Mouse (Mus musculus) hindbrain, embryonic 16.5 days (tissue): ENCODE results near the gene 1700125H20Rik. TPM values are rescaled to one million over a fixed set of nuclear protein-coding genes. Genes with fewer than 3 reads are reported as not detected.
"Not testable (repeated sequence)": the region's sequence is repeated elsewhere in the genome, so short reads cannot be mapped to it uniquely, and the experiment has no call there.

Source experiments
- ATAC-seq: fragments of 200-750 bp; cut with Nextera tagmentation; 2 replicates; pipeline ENCODE4 v1.8.0; 2017; ENCODE audit warnings: moderate TSS enrichment, moderate library complexity
- H3K27ac ChIP-seq: fragments of 300-500 bp; sonication (generic); 2 replicates; pipeline ENCODE4 v1.5.1; 2014; ENCODE audit warnings: low read depth, mild to moderate bottlenecking, control low read depth, low read length, moderate library complexity
- H3K27me3 ChIP-seq: fragments of 300-500 bp; sonication (generic); replicated peaks from 2 replicates; pipeline ENCODE4 v1.6.1; 2014; ENCODE audit warnings: low read length; ENCODE audit not compliant: control insufficient read depth, insufficient read depth
- H3K36me3 ChIP-seq: fragments of 300-500 bp; sonication (generic); 2 replicates; pipeline ENCODE4 v1.6.1; 2014; ENCODE audit warnings: mild to moderate bottlenecking, low read length, moderate library complexity, mixed read lengths; ENCODE audit not compliant: control insufficient read depth, insufficient read depth
- H3K4me1 ChIP-seq: fragments of 300-500 bp; sonication (generic); 2 replicates; pipeline ENCODE4 v1.6.1; 2014; ENCODE audit warnings: low read depth, low read length; ENCODE audit not compliant: control insufficient read depth, insufficient read depth
- H3K4me2 ChIP-seq: fragments of 300-500 bp; sonication (generic); 2 replicates; pipeline ENCODE4 v1.6.1; 2014; ENCODE audit warnings: mild to moderate bottlenecking, low read length, control low read depth, moderate library complexity
- H3K4me3 ChIP-seq: fragments of 300-500 bp; sonication (generic); 2 replicates; pipeline ENCODE4 v1.5.1; 2014; ENCODE audit warnings: mild to moderate bottlenecking, low read length, control low read depth, moderate library complexity
- H3K9ac ChIP-seq: fragments of 300-500 bp; sonication (generic); 2 replicates; pipeline ENCODE4 v1.6.1; 2014; ENCODE audit warnings: low read depth, mild to moderate bottlenecking, control low read depth, low read length, moderate library complexity
- H3K9me3 ChIP-seq: fragments of 300-500 bp; sonication (generic); 2 replicates; pipeline ENCODE4 v1.6.1; 2014; ENCODE audit warnings: mild to moderate bottlenecking, low read length, moderate library complexity; ENCODE audit not compliant: control insufficient read depth
- WGBS: fragments of 180-500 bp; shearing (Covaris S2); extraction: QIAGEN DNeasy Blood & Tissue Kit; methylation state at CpG from one replicate; pipeline ENCODE4 v1.1.7; 2014; 5-methylcytosine and 5-hydroxymethylcytosine counted together
- polyA plus RNA-seq: library from polyadenylated mRNA; unstranded; fragments of >200 nt; fragmentation: Nextera tagmentation; extraction: Ambion mirVana; gene quantifications from 2 replicates; pipeline ENCODE4 v1.2.1, GENCODE M21; 2015

The 1700125H20Rik gene
- polyA plus RNA-seq, 1 experiment from 2014 or later = 0.86 TPM

DNA sequence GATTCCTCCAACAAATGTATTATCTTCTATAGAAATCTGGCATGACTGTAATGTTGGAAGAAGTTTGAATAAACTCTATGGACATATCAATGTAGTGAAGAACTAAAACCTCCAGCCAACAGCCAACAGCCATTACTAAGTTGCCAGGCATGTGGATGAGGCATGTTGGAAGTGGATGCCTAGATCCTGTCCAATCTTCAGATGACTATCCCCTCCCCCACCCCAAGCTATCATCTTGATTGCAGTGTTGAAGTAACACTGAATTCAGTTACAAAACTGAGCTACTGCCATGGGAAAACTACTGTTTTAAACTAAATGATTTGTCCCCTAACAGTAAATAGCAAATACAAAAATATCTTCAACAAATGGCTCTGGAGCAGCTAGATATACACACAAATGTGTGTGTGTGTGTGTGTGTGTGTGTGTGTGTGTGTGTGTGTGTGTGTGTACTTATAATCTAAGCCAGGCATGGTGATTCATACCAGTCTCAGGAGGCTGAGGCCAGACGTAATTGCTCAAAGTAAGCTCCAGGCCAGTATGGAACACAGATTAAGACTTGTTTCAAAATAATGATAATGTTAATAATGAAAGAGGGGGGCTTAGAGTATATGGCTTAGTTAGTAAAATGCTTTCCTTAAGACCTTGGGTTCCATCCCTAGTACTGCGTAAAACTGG is 17.8 kb upstream of the 1700125H20Rik start:
- 93% methylated on average over 2 of the region's 2 CpGs for WGBS
- H3K4me2 ChIP-seq = no peak overlapping the region
- no peaks in the 10 kb centered on the region for H3K36me3 ChIP-seq
- no peak for ATAC-seq
- H3K27me3 ChIP-seq = no peaks in the 10 kb centered on the region
- no peaks in the 10 kb centered on the region for H3K4me1 ChIP-seq
- no peak overlapping the region for H3K4me3 ChIP-seq
- H3K9me3 ChIP-seq = no peaks in the 10 kb centered on the region
- no peak overlapping the region for H3K27ac ChIP-seq
- no peak overlapping the region for H3K9ac ChIP-seq

DNA sequence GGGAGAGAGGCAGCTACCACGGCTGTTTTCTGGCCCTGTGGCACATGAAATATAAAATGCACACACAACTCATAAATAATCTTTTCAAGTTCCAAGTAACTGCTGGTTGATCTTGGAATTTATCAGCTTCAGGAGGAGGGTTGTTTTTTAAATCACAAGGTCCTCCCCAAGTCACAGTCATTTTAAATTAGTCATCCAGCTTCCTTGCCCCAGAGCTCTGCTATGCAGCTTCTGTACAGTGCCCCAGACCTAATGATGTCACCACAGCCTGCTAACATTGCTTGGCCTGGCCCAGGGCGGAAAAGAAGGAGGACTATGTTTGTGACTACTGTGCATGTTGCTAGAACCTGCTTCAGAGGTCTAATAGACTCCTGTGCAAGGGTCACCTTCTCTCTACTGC is 12.9 kb upstream of the 1700125H20Rik start:
- Histone ChIP-seq H3K4me1 (no peaks in the 10 kb centered on the region), H3K36me3 (no peaks in the 10 kb centered on the region), H3K4me2 (no peak overlapping the region), H3K9me3 (no peaks in the 10 kb centered on the region), H3K27me3 (no peaks in the 10 kb centered on the region), H3K27ac (no peak overlapping the region), H3K9ac (no peak overlapping the region), H3K4me3 (no peak overlapping the region)
- no peak for ATAC-seq
- WGBS = 75% methylated on average over 2 of the region's 2 CpGs

DNA sequence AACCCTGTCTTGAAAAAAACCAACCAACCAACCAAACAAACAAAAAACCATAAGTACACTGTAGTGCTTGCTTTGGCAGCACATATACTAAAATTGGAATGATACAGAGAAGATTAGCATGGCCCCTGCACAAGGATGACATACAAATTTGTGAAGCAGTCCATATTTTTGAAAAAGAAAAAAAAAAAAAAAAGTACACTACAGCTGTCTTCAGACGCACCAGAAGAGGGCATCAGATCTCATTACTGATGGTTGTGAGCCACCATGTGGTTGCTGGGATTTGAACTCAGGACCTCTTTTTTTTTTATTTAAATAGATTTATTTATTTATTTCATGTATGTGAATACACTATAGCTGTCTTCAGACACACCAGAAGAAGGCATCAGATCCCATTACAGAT is 7.2 kb upstream of the 1700125H20Rik start:
- H3K27me3 ChIP-seq, H3K4me1 ChIP-seq, H3K4me3 ChIP-seq, H3K27ac ChIP-seq, H3K9ac ChIP-seq, H3K9me3 ChIP-seq, H3K36me3 ChIP-seq, ATAC-seq, H3K4me2 ChIP-seq: not testable (repeated sequence)
- WGBS = 100% methylated on average over 1 of the region's 1 CpGs

DNA sequence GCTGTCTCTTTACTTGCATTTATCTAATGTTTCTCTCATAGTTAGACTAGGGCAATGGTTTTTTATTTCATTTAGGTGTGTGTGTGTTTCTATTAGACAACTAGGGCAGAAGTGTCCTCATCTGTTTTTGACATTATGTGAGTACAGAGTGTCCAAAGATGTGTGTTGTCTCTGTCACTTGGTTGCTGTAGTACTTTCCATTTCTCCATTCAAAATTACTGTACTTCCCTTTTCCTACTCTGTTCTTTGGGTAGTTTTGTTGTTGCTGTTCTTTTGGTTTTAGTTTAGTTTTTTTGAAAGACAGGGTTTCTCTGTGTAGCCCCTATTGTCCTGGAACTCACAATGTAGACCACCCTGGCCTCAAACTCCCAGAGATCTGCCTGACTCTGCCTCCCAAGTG is 5.8 kb upstream of the 1700125H20Rik start:
- Histone ChIP-seq H3K9me3 (no peaks in the 10 kb centered on the region), H3K9ac (no peak overlapping the region), H3K4me2 (no peak overlapping the region), H3K4me1 (no peaks in the 10 kb centered on the region), H3K27ac (no peak overlapping the region), H3K27me3 (no peaks in the 10 kb centered on the region), H3K4me3 (no peak overlapping the region), H3K36me3 (no peaks in the 10 kb centered on the region)
- no peak for ATAC-seq

DNA sequence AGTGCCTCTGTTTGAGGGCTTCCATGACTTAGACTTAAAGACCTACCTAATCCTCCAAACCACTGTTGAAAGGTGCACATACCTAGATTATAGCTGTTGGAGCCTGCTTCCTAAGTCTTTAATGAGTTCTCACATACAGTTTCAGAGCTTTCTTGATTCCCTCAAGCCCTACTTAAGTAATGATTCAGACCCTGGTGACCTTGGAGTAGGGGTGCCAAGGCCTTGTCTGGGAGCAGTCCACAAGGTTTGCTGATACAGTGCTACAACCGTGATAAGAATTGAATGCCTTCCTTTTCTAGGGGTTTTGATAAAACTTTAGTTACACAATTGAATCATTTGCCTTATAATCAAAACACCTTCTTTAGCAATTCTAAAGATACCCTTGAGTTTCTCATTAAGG is 2.7 kb upstream of the 1700125H20Rik start:
- Histone ChIP-seq H3K27ac (no peak overlapping the region), H3K4me2 (no peak overlapping the region), H3K27me3 (no peaks in the 10 kb centered on the region), H3K4me3 (no peak overlapping the region), H3K9ac (no peak overlapping the region), H3K36me3 (no peaks in the 10 kb centered on the region), H3K9me3 (no peaks in the 10 kb centered on the region), H3K4me1 (peaks cover 7% of the 10 kb centered on the region)
- 89% methylated on average over 1 of the region's 1 CpGs for WGBS
- ATAC-seq = no peak

DNA sequence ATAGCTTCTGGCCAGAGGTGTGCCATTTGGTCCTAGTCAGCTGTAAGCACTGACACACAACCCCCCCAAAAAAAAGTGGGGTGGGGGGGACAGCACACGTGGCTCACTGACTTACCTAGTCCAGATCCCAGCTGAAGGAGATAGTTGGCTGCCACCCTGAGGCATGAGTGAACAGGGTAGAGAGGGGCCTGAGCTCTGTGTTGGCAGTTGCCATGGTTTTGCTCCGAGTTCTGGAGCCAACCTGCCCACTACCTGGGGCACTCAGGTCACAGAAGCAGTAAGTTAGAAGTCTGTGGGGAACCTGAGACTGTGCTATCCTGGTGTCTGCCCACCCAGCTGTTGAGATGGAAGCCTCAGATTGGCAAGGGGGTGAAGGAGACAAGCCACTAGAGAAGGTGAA is 629 bp downstream of the 1700125H20Rik start:
- 47% methylated on average over 2 of the region's 2 CpGs for WGBS
- H3K4me3 ChIP-seq = no peak overlapping the region
- H3K9ac ChIP-seq = no peak overlapping the region
- ATAC-seq = no peak
- no peaks in the 10 kb centered on the region for H3K9me3 ChIP-seq
- no peak overlapping the region for H3K27ac ChIP-seq
- no peaks in the 10 kb centered on the region for H3K27me3 ChIP-seq
- no peaks in the 10 kb centered on the region for H3K36me3 ChIP-seq
- H3K4me1 ChIP-seq = peaks cover 7% of the 10 kb centered on the region
- no peak overlapping the region; the same call in 1 of the 2 replicates for H3K4me2 ChIP-seq

DNA sequence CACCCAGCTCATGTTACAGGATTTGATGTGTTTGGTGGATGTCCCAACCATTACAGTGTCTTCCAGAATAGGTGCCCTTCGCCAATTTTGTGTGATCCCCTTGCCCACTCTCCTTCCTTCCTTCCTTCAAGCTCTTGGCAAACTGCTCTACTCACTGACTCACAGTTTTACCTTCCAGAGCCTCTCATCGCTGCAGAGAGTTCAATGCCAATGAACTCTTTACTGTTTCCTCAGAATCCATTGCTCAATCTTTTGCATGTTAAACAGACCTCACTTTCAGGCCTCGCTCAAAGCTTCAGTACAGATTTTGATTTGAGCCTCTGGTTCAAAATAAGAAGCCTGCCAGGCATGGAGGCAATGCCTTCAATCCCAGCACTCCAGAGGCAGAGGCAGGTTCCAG is 5.7 kb downstream of the 1700125H20Rik start:
- 85% methylated on average over 3 of the region's 3 CpGs for WGBS
- no peak overlapping the region for H3K4me2 ChIP-seq

DNA sequence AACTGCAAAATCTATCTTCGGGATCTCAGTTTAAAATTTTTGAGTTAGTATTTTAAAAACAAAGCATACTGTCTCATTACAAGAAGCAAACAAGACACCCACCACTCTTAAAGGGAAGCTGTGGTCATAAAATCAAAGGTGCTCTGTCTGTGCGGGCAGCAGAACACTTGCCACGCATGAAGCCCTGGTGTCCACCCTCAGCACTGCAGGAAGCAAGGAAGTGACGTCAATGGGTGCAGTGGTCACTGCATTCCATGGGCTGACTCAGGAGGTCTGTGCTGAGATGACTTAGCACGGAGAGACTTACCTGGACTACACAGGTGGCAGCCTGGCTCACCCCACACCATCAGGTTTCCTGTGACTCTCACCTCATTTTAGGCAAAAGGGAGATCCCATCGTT is 7.6 kb downstream of the 1700125H20Rik start:
- Histone ChIP-seq H3K36me3 (no peaks in the 10 kb centered on the region), H3K4me1 (no peaks in the 10 kb centered on the region), H3K27me3 (no peaks in the 10 kb centered on the region), H3K9ac (no peak overlapping the region), H3K4me2 (no peak overlapping the region), H3K27ac (no peak overlapping the region), H3K9me3 (no peaks in the 10 kb centered on the region), H3K4me3 (no peak overlapping the region)
- ATAC-seq = no peak
- WGBS = 90% methylated on average over 6 of the region's 6 CpGs

More for the DNA sequence above, 5.7 kb downstream of the 1700125H20Rik start:
- Histone ChIP-seq H3K4me1 (no peaks in the 10 kb centered on the region), H3K27me3 (no peaks in the 10 kb centered on the region), H3K9ac (no peak overlapping the region), H3K4me3 (no peak overlapping the region), H3K9me3 (no peaks in the 10 kb centered on the region), H3K27ac (no peak overlapping the region), H3K36me3 (no peaks in the 10 kb centered on the region)
- no peak for ATAC-seq

DNA sequence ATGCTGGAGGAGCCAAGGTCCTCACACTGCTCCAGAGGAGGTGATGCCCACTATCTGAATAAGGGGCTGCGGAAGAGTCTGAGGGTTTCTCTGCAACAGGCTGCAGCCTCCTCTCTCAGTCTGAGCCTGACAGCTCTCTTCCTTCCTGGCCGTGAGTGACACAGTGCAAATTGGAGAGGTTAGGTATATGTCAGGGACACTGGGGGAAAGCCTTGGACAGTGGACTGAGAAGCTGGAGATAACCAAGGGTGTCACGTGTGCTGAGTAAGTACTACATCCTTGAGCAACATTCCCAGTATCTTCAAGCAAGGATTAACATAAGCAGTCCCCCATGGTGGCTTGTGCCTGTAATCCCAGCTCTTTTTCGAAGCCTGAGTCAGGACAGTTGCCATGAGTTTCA is 8.2 kb downstream of the 1700125H20Rik start:
- Histone ChIP-seq H3K4me1 (peaks cover 2% of the 10 kb centered on the region; the same call in 1 of the 2 replicates), H3K9ac (no peak overlapping the region), H3K36me3 (no peaks in the 10 kb centered on the region), H3K27me3 (no peaks in the 10 kb centered on the region), H3K4me2 (no peak overlapping the region), H3K4me3 (no peak overlapping the region), H3K27ac (no peak overlapping the region), H3K9me3 (no peaks in the 10 kb centered on the region)
- ATAC-seq = no peak
- 88% methylated on average over 4 of the region's 4 CpGs for WGBS
